Mouse (Mus musculus) c-Kit-positive CD71-positive TER-119-negative erythroid progenitor cells, embryonic 14.5 days (primary cell): ENCODE measurements around the gene Atp8b4.

Experiments
- DNase-seq: peaks from one replicate; pipeline ENCODE4 v3.0.0-alpha.2; 2013; ENCODE audit warnings: low read depth

Gene Atp8b4

DNA sequence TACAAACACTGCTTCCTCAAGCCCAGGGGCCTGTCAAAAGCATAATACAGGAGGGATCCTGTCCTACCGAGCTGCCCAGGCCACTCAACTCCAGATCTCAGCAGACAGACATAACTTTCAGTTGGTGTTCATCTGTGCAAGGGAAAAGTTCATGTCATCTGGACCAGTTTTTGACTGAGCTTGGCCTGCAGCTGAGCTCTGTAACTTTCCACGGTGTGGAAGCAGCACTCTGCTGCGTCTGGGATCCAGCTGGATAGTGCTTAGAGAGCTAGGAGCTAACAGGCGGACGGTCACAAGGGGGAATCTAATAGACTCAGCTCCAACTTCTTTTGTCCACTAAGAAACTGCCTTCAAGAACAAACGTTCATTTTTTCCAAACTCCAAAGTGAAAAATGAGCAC is 139.8 kb downstream of the Atp8b4 start:
- DNase-seq = no peak

DNA sequence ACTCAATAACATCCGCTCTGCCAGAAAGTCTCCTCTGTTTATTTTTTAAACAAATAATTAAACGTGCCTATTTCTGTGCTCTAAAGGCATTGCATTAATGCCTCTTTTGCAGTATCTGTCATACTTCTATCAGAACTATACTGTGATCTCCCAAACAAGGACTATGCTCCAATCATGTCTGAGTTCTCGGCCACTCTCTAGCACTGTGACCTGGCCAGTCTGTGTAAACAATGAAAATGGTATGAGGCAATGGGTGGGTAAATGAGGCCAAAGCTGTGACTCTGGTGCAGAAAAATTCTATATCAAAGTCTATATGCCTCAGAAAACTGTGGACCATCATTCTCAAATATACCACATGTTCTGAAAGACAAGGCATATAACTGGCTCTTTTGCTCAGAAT is 140.5 kb downstream of the Atp8b4 start:
- no peak for DNase-seq

DNA sequence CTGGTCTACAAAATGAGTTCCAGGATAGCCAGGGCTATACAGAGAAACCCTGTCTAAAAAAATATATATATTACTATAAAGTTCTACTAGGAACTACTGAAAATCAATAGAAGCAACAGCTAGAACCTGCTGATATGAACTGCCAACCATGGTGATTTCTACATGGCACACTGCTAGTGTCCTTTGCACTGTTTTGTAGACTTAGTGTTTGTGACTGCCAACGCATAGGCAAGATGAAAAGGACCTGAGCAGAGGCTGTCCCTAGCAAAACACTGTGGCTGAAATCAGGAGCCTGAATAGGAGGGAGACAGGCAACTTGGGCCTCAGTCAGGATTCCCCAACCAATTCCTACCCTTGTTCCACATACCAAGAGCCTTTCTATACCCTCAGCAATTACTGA is 141.2 kb downstream of the Atp8b4 start:
- no peak for DNase-seq

DNA sequence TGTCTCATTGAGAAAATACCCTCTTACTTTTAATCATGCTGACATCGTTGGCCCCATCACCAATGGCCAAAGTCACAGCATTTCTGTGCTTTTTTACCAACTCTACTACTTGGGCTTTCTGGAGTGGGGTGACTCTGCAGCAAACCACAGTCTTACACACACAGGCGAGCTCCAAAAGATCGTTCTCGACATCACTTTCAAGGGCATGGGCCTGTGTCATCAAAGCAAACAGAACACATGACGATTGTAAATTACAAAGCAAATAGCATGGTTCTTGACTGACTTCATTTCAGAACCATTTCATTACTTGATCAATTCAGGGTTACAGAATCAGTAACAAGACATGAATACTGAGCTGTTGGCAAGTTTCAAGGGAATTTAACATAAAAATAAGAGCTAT is 141.7 kb downstream of the Atp8b4 start:
- no peak for DNase-seq

DNA sequence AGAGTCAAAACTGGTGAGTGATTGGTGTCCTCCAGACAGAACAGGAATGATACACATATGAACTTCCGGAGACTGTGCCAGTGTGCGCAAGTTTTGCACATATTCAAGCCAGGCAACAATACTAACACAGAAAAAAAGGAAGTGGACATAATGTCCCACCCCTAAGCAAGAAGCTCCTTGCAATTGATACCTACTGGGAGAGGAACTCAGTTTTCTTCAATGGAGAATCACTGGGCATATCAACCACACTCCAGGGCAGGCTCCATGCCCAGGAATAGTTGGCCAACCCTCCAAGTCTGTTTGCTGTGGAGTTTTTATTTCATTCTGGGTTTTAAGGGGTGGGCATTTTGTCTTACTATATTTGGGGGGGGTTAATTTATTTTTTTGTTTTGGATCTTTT is 145.2 kb downstream of the Atp8b4 start:
- no peak for DNase-seq

DNA sequence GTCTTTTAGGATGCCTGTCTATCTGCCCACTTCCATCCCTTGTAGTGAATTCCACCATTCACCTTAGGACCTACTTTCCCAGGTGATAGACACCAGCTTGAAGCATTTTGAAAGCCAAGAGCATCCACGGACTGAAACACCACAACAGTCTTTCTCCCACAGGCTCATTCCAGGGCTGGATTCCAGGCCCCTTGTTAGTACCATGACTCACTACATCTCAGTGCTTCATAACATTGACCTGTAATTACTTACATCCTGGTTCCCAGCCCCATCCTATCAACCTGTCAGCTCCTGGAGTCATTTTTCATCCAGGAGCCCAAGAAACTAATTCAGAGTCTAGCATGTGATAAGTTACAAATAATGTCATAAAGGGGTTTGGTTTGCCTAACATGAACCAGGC is 148.7 kb downstream of the Atp8b4 start:
- no peak for DNase-seq

DNA sequence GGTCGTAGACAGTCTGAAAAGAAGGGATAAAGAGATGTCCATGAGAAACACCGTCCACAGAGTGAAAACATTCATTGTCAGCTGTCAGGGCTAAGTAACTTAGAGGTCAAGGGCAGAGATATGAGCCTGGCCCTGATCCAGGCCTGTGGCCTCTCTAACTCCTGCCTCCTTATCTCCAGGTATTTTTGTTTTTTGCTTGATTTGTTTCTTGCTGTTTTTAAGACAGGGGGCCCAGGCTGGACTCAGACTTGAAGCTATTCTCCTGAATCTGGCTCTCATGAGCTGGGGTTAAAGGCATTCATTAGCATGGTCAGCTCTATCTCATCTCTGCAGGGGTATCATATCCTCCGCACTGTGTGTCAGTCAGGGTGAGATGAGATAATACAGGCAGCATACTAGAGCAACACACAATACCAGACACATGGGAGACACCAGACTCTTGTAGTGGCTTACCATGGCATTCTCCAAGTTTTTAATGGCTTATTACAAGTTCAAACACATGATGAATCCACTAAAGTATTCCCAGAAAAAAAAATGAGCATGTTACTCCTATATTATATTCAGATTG is 157.4 kb downstream of the Atp8b4 start:
- no peak for DNase-seq

DNA sequence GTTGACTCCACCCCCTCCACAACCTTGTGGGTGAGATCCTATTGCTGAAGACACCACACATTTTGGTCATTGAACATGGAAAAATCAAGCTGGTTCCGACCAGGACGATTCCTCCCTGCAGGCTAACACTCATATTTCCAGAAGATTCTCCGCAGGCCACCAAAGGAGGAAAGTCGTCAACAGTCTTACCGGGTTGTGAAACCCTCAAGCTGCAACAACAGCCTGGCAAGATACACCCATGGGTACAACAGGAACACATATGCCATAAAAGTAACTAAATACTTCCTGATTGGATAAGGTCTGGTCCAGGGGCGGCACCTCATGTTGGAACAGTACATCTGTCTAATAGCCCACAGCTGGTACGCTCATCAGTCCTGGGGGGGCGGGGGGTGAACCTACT is 159.0 kb downstream of the Atp8b4 start:
- no peak for DNase-seq

DNA sequence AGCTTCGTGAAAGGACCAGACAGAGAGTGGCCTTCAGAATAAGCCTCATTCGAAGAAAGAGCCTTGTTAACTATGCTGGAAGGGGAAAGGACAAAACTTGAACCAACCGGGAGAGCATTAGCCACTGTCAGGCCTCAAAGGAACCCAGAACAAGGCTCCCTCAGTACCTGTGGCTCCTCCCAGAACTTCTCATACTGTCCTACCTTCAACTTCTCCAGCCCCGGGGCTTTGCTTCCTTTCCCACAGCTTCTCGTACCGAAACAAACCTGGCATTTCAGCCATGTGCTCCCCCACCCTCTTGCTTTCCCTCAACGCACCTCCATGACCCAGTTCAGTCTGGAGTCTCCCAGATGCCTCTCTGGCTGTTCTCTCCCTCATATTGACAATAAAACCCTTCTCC is 160.3 kb downstream of the Atp8b4 start:
- no peak for DNase-seq

DNA sequence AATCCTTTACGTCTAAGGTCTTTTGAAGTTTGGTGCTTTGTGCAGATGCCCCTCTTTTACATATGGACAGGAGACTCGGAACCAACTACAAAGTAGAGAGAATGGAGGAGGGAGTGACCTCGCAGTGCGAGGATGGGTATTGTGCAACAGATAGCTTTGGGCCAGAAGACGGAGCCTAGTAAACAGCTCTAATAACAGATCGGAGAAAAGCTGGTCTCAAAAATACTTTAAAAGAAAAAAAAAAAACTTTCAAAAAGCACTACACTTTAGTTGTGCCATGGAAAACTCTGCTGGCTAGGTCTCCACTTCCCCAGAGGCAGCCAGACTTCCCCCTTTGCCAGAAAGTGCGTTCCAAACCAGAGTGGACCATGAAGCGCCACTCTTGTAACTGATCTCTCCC is 161.0 kb downstream of the Atp8b4 start:
- no peak for DNase-seq

DNA sequence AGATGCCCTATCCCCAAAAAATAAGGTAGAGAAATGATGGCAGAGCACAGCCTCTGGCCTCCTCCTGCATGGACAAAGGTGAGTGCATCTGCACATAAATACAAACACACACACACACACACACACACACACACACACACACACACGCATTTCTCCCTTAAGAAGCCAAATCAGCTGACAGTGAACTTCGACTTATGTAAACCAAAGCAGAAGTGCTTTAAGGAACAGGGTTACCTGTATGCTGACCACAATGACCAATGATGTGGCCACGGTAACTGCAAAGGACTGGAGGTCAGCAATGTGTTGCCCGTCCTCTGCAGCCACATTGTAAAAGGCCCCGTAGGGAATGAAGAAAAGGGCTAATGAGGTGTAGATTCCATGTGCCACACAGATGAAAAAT is 163.3 kb downstream of the Atp8b4 start:
- no peak for DNase-seq

DNA sequence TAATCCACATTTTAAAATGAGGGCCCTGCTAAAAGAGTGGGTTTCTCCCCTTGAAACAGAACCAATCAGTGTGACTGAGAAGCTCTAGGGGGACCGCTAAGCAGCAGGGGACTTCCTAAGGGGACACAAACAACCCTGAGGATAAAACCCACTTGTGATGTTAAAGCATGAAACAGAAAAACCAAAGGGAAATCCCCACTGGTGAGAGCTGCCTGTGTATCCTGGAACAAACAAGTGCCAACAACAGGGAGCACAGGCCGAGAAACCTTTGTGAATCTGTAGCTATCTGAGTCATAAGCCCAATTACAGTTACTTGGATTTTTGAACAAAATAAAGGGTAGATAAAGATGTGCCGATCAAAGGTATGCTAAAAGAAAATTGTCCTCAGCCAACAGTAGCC is 168.7 kb downstream of the Atp8b4 start:
- DNase-seq = no peak

DNA sequence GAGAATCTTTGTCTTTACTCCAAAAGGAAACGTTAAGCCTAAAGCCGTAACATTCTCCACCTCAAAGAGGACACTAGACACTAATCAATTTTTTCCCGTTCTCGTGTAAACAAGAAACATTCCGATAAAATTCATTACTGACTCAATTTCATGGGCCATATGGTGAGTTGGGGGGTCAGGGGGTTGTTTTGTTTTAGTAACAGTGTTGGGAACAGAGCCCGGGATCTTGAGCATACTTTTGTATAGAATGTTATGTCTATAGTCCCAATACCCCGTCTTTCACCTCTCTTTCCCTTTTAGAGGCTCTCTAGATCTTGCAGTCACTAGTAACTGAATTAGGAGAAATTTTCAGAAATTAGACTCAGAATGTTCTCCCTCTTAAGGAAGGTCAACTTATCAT is 177.3 kb downstream of the Atp8b4 start:
- DNase-seq = no peak

DNA sequence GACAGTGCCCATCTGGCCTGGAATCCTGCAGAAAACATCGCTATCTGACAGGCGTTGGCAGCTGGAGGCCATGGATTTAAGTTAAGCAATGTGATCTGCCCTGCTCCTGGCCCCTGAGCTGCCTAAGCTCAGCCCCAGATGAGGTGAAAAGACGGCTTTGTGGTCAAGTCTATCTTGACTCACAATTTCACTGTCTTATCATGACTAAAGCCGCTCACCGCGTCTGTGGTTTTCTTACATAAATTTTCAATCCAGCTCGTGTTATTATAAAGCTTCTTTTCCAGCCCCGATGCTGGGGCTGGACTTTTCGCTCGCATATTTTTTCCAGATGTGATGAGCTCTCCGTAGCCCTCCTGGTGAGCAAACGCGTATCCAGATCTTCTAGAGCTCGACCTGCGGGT is 177.8 kb downstream of the Atp8b4 start:
- no peak for DNase-seq

DNA sequence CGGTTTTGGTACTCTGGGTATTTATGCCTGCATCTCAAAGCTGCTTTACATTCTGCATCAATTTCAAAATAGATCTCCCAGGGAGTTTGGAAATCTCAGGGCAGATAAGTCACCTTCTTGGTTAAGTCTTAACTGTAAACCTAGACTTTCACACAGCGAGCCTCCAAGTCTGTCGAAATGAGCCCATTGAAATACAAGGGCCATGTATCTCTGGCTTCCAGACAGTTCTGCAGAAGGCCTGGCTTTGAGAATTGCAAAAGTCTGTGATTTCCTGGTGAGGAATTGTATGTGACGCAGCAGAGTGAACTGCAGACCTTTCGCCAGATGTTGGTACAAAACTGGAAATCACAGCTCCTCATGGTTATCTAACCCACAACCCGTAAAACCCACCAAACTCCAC is 182.4 kb downstream of the Atp8b4 start:
- no peak for DNase-seq

DNA sequence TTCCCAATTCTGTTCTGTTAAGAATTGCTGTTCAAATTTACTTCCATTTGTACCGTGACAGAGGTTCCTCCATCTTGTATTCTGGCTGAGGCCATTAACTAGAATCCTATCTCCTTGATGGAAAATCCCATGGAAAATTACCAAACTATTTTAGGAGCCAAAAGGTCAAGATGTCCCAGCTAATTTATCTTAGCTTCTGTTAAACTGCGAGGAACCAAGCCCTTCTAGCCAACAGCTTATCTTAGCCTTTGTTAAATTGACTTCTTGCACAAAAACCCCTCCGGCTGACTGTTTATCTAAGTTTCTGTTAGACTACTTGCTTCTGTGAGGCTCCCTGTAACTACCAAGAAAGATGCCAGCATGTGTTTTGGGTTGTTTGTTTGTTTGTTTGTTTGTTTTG is 183.5 kb downstream of the Atp8b4 start:
- DNase-seq = no peak

DNA sequence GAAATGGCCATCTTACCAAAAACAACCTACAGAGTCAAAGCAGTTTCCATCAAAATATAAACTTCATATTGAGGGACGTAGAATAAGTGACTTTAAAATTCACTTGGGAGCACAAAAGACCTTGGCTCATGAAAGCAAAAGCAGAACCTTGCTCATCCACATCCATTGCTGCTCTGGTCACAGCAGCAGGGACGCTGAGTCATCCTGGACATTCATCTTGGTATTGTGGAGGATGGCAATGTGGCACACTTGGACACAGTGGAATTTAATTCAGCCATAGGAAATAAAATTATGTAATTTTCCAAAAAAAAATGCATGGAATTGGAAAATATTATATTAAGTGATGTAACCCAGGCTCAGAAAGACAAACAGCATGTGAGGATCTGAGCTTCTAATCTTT is 184.1 kb downstream of the Atp8b4 start:
- no peak for DNase-seq

DNA sequence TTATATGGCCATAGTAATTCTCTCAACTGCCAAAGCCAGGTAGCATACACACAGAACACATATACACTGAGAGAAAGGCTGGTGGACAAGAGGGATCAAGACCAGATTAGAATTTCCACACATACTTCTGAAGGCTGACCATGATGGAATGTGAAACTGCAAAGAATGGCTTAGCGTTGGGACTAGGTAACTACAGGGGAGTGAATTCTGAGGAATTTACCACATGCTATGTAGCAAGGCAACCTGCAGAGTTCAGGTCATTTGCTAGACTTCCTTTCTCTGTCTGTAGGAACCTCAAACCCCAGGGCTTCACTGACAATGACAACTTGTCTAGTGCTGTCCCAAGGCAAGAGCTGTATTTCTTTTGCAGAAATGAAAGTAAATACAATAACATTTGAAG is 189.4 kb downstream of the Atp8b4 start:
- no peak for DNase-seq

DNA sequence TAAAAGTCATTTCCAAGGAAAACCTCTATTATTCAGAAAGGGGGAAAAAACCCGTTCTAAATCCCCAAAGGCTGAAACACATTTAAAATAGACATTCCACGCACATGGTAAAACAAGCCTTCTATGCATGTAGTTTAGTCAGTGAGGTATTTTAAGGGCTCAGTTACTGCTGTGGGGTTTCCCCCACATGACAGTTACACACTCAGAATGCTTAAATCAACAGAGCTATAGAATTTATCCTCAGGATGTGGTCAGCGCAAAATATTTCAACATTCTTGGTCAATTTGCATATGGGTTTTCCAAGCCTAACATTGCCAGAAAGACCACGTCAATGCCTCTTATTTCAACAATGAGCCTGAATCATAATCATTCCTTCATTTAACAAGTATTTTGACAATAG is 190.5 kb downstream of the Atp8b4 start:
- DNase-seq = no peak

DNA sequence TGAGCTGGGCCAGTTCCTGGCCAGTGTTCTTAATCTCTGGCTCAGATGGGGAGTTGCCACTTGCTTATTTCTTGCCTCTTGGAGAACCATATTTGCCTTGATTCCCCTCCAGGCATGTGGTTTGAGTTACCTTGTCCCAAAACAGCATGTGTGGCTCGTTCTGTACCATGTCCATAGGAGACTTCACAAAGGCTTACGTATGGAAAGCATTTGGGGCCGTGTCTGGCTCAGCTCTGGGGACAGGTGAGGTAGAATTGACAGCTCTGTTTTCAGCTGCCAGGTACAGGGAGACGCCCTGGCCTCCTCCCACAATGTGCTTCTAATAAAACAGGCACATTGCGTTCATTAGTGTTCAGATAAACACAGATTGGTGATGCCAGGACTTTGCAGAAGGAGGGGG is 195.9 kb downstream of the Atp8b4 start:
- no peak for DNase-seq

DNA sequence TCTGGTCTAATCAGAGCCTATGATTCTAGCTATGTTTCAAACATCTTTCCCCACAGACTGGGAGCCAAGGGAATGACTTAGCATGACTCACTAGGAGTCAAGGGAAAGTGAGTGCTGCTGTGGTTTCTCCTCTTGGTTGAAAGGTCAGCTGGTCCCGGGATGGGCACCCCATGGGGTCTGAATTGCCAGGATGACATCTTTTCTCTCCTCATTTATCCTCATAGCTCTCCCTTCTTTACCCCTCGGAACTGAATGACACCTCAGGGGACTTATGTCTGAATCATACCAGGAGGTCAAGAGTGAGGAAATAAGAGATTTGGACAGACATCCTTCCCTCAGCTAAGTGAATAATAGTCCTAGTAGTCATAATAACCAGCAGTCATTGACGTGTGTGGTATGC is 197.2 kb downstream of the Atp8b4 start:
- DNase-seq = no peak

DNA sequence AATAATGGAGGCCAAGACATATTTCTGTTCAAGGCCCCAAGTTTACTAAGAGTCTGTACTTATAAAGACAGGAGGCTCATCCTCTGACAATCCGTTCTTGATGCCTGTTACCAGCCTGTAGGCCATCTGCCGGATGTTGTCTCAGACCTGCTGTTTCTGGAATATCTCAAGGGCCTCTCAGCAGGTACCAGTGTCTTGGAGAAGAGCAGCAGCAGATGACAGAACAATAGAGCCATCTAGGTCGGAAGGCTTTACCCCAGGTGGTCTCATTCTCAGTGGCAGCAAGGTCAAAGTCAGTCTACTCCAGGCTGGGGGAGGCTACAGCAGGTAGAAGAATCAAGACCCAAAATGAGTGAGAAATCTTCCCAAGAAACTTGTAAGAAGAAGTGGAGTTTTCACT is 198.1 kb downstream of the Atp8b4 start:
- no peak for DNase-seq

DNA sequence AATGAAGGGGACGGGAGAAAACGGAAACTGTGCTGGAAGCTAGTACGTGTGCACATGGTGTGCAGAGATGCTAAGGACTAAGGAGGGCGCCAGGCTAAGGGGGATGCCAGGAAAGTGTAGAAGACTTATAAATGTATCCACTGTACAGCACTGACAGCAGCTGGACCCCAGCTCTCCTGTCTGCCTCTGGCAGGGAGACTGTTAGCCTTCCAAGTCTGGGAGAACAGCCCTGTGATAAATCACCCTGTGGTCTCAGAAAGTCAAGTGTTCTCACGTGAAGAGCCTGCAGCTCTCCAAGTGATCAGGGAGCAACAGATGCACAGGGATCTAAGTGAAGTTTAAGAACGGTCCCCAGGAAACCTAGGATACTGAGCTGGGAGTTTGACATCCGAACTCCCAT is 209.8 kb downstream of the Atp8b4 start:
- DNase-seq = no peak

DNA sequence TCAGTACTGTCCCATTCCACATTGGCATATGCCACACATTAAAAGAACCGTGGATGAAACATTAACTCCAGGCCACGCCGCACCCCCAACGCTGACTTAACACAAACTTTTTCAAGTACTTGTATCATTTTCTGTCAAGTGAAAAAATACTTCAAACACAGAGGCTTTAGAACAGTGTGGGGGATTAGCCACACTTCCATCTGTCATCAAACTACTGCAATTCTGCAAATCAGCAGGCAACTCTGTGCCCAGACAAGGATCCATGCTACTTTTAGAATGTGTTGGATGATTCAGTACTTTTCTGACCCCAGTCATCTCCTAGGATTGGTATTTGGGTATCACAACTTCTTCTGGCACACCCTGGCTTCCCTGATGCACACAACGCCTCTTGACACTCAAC is 212.5 kb downstream of the Atp8b4 start:
- DNase-seq = no peak

DNA sequence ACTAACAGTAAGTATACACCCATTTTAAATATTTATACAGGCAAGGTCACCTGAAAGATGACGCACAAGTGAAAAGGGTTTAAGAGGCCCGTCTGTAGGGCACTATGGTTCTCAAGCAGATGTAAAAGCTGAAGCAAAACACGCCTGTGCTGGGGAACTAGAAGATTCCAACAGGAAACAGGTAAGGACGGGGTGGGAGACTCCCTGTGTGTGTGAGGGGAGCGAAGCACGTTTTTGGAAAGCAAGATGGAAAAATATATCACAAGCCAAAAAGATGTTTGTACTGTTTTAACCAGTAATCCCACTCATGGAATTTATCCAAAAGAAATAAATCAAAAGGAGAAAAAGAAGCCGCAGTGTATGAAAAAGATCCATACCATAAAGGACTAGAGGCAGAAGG is 214.1 kb downstream of the Atp8b4 start:
- no peak for DNase-seq
